12 mouse cellular contexts compared by ENCODE assay signal in genomic region chr4:141426796-141427745, GRCm38 (mm10). TPM values are rescaled to one million over a fixed set of nuclear protein-coding genes. Genes with fewer than 3 reads are reported as not detected.
A peak's percentile ranks its signal among the peaks of the same experiment; 100 is the strongest.
DNase-seq lines count a peak whose midpoint lies in the region; ATAC-seq lines count a peak whose summit lies in the region.
"Had no signal": no experiment of that assay in that cellular context is flagged by ENCODE, and none has a peak within 500 bp of the region (broad histone marks: within the 10 kb centered on the region; RNA-seq: fewer than 3 reads in every experiment).

No protein-coding gene starts in this region.

- H3K9me3 ChIP-seq in hindbrain, embryonic 15.5 days = no peaks in the 10 kb centered on the region
- no peaks in the 10 kb centered on the region for H3K9me3 ChIP-seq in hindbrain, embryonic 11.5 days (ENCODE audit: control insufficient read depth, low read length)
- no peaks in the 10 kb centered on the region for H3K9me3 ChIP-seq in neural tube, embryonic 15.5 days (replicated peaks)
- no peaks in the 10 kb centered on the region for H3K9me3 ChIP-seq in heart, embryonic 14.5 days (ENCODE audit: control insufficient read depth, low read length)

- H3K9ac ChIP-seq in hindbrain, embryonic 15.5 days = no peak overlapping the region
- H3K9ac ChIP-seq in hindbrain, embryonic 11.5 days (ENCODE audit: low read depth, low read length) = no peak overlapping the region
- H3K9ac ChIP-seq in neural tube, embryonic 15.5 days (replicated peaks) = no peak overlapping the region
- H3K9ac ChIP-seq in heart, embryonic 14.5 days (ENCODE audit: low read length) = peak overlapping the region; percentile 95

- 0 out of 2 replicates have a peak, but pooled peaks cover 6% of the 10 kb centered on the region for H3K27me3 ChIP-seq in hindbrain, embryonic 15.5 days
- H3K27me3 ChIP-seq in hindbrain, embryonic 11.5 days (ENCODE audit: control insufficient read depth, insufficient read depth, low read length) = no peaks in the 10 kb centered on the region
- peaks cover 8% of the 10 kb centered on the region; the same call in 1 of the 2 replicates for H3K27me3 ChIP-seq in neural tube, embryonic 15.5 days (replicated peaks)
- no peaks in the 10 kb centered on the region for H3K27me3 ChIP-seq in heart, embryonic 14.5 days (ENCODE audit: control insufficient read depth, insufficient read depth, low read length)

- H3K36me3 ChIP-seq in hindbrain, embryonic 15.5 days = no peaks in the 10 kb centered on the region
- no peaks in the 10 kb centered on the region for H3K36me3 ChIP-seq in hindbrain, embryonic 11.5 days (ENCODE audit: control insufficient read depth, insufficient read depth, low read length)
- no peaks in the 10 kb centered on the region for H3K36me3 ChIP-seq in neural tube, embryonic 15.5 days
- peaks cover 28% of the 10 kb centered on the region for H3K36me3 ChIP-seq in heart, embryonic 14.5 days (ENCODE audit: control insufficient read depth, insufficient read depth, low read length)

- DNase-seq in hindbrain, embryonic 11.5 days (ENCODE audit: low spot score) = no peak
- no peak for DNase-seq in neural tube, embryonic 10.5 days (ENCODE audit: extremely low spot score, low spot score)
- no peak for DNase-seq in urinary bladder, postnatal 10 days (ENCODE audit: low spot score)
- DNase-seq: adrenal gland, adult 2 months; cerebellum, adult 2 months; kidney, postnatal 4 days had no signal

- WGBS in hindbrain, embryonic 15.5 days = 82% methylated on average over 10 of the region's 10 CpGs
- WGBS in hindbrain, embryonic 11.5 days = 79% methylated on average over 10 of the region's 10 CpGs
- 83% methylated on average over 10 of the region's 10 CpGs for WGBS in neural tube, embryonic 15.5 days
- 52% methylated on average over 10 of the region's 10 CpGs for WGBS in heart, embryonic 14.5 days

- peak overlapping the region; percentile 80 for H3K4me2 ChIP-seq in hindbrain, embryonic 15.5 days
- no peak overlapping the region for H3K4me2 ChIP-seq in hindbrain, embryonic 11.5 days (replicated peaks; ENCODE audit: low read depth, low read length)
- H3K4me2 ChIP-seq in neural tube, embryonic 15.5 days = peak overlapping the region; percentile 86; the same call in 1 of the 2 replicates
- peak overlapping the region; percentile 93 for H3K4me2 ChIP-seq in heart, embryonic 14.5 days (ENCODE audit: low read length)

- ATAC-seq in hindbrain, embryonic 15.5 days (ENCODE audit: low FRiP score, low read depth) = no peak
- no peak for ATAC-seq in hindbrain, embryonic 11.5 days (ENCODE audit: low FRiP score)
- no peak for ATAC-seq in neural tube, embryonic 15.5 days (ENCODE audit: low FRiP score)
- no peak for ATAC-seq in heart, embryonic 14.5 days (ENCODE audit: insufficient number of reproducible peaks, insufficient read depth, low FRiP score, low read depth)
- no peak for ATAC-seq in cerebellum, adult (ENCODE audit: insufficient number of reproducible peaks, low FRiP score, low TSS enrichment)

- peaks cover 12% of the 10 kb centered on the region for H3K4me1 ChIP-seq in hindbrain, embryonic 15.5 days (replicated peaks)
- H3K4me1 ChIP-seq in hindbrain, embryonic 11.5 days (replicated peaks; ENCODE audit: control insufficient read depth, insufficient read depth, low read length) = peaks cover 4% of the 10 kb centered on the region; the same call in 1 of the 2 replicates
- H3K4me1 ChIP-seq in neural tube, embryonic 15.5 days = peaks cover 20% of the 10 kb centered on the region
- peaks cover 16 to 31% of the 10 kb centered on the region in 2 experiments for H3K4me1 ChIP-seq in heart, embryonic 14.5 days (ENCODE audit: control insufficient read depth in 2 of 2, insufficient read depth in 2 of 2, low read length in 2 of 2)

- H3K4me3 ChIP-seq in hindbrain, embryonic 15.5 days = 0 out of 2 replicates have a peak overlapping the region, but pooled peaks have one; percentile 47
- no peak overlapping the region for H3K4me3 ChIP-seq in hindbrain, embryonic 11.5 days (ENCODE audit: low read depth, low read length)
- H3K4me3 ChIP-seq in neural tube, embryonic 15.5 days (replicated peaks) = no peak overlapping the region
- peak overlapping the region; percentile 13 to 62; a peak in 2 of 4 replicates for H3K4me3 ChIP-seq in heart, embryonic 14.5 days (ENCODE audit: control insufficient read depth in 1 of 2, insufficient read depth in 1 of 2, low read depth in 1 of 2, low read length in 2 of 2)

- H3K27ac ChIP-seq in hindbrain, embryonic 15.5 days (replicated peaks) = 0 out of 2 replicates have a peak overlapping the region, but pooled peaks have one; percentile 19
- H3K27ac ChIP-seq in hindbrain, embryonic 11.5 days (ENCODE audit: low read depth, low read length) = no peak overlapping the region
- H3K27ac ChIP-seq in neural tube, embryonic 15.5 days (replicated peaks) = no peak overlapping the region
- peak overlapping the region; percentile 82 to 97 for H3K27ac ChIP-seq in heart, embryonic 14.5 days (replicated peaks in 1 of 2; ENCODE audit: control insufficient read depth in 1 of 2, insufficient read depth in 1 of 2, low read depth in 2 of 2, low read length in 2 of 2)

RNA-seq across cellular contexts. Expression of gene Hspb7, which starts 6.5 kb away (rescaled TPM):
- not detected in 2 replicates for polyA plus RNA-seq in hindbrain, embryonic 15.5 days (2015; fragmentation: Nextera tagmentation; extraction: Ambion mirVana)
- polyA plus RNA-seq in hindbrain, embryonic 11.5 days (2014; fragmentation: Nextera tagmentation; extraction: Ambion mirVana) = not detected in 2 replicates
- 0.31 and 1.0 TPM in 2 replicates for polyA plus RNA-seq in neural tube, embryonic 15.5 days (2015; fragmentation: Nextera tagmentation; extraction: Ambion mirVana)
- polyA plus RNA-seq in heart, embryonic 14.5 days (2014; fragmentation: Nextera tagmentation; extraction: Ambion mirVana) = 172 and 266 TPM in 2 replicates

RNA-seq across cellular contexts. Expression of gene Srarp, which starts 8.8 kb away (rescaled TPM):
- 0.39 TPM in 1 of 2 replicates, not detected in the other for polyA plus RNA-seq in hindbrain, embryonic 15.5 days (2015; fragmentation: Nextera tagmentation; extraction: Ambion mirVana)
- polyA plus RNA-seq in hindbrain, embryonic 11.5 days (2014; fragmentation: Nextera tagmentation; extraction: Ambion mirVana) = not detected in 2 replicates
- 0.27 and 0.58 TPM in 2 replicates for polyA plus RNA-seq in neural tube, embryonic 15.5 days (2015; fragmentation: Nextera tagmentation; extraction: Ambion mirVana)
- not detected in 2 replicates for polyA plus RNA-seq in heart, embryonic 14.5 days (2014; fragmentation: Nextera tagmentation; extraction: Ambion mirVana)
- polyA plus RNA-seq: liver, adult 2 months had no signal

RNA-seq across cellular contexts. Expression of gene Clcnkb, which starts 11.3 kb away (rescaled TPM):
- not detected in 2 replicates for polyA plus RNA-seq in hindbrain, embryonic 15.5 days (2015; fragmentation: Nextera tagmentation; extraction: Ambion mirVana)
- polyA plus RNA-seq in hindbrain, embryonic 11.5 days (2014; fragmentation: Nextera tagmentation; extraction: Ambion mirVana) = not detected in 2 replicates
- 0.27 TPM in 1 of 2 replicates, not detected in the other for polyA plus RNA-seq in neural tube, embryonic 15.5 days (2015; fragmentation: Nextera tagmentation; extraction: Ambion mirVana)
- polyA plus RNA-seq in heart, embryonic 14.5 days (2014; fragmentation: Nextera tagmentation; extraction: Ambion mirVana) = 0.26 and 1.1 TPM in 2 replicates
- polyA plus RNA-seq: adrenal gland, adult 2 months; cerebellum, adult 2 months; liver, adult 2 months; neural tube, embryonic 14.5 days had no signal

RNA-seq across cellular contexts. Expression of gene Zbtb17, which starts 17.4 kb away (rescaled TPM):
- 39.7 and 42.7 TPM in 2 replicates for polyA plus RNA-seq in hindbrain, embryonic 15.5 days (2015; fragmentation: Nextera tagmentation; extraction: Ambion mirVana)
- polyA plus RNA-seq in hindbrain, embryonic 11.5 days (2014; fragmentation: Nextera tagmentation; extraction: Ambion mirVana) = 38.9 and 40.4 TPM in 2 replicates
- polyA plus RNA-seq in neural tube, embryonic 15.5 days (2015; fragmentation: Nextera tagmentation; extraction: Ambion mirVana) = 34.8 and 34.9 TPM in 2 replicates
- polyA plus RNA-seq in heart, embryonic 14.5 days (2014; fragmentation: Nextera tagmentation; extraction: Ambion mirVana) = 16.2 and 18.8 TPM in 2 replicates

RNA-seq across cellular contexts. Expression of gene Clcnka, which starts 28.5 kb away (rescaled TPM):
- 0.52 and 0.65 TPM in 2 replicates for polyA plus RNA-seq in hindbrain, embryonic 15.5 days (2015; fragmentation: Nextera tagmentation; extraction: Ambion mirVana)
- polyA plus RNA-seq in hindbrain, embryonic 11.5 days (2014; fragmentation: Nextera tagmentation; extraction: Ambion mirVana) = 0.22 and 0.33 TPM in 2 replicates
- 0.33 TPM in 1 of 2 replicates, not detected in the other for polyA plus RNA-seq in neural tube, embryonic 15.5 days (2015; fragmentation: Nextera tagmentation; extraction: Ambion mirVana)
- polyA plus RNA-seq in heart, embryonic 14.5 days (2014; fragmentation: Nextera tagmentation; extraction: Ambion mirVana) = not detected in 2 replicates
- polyA plus RNA-seq: cerebellum, adult 2 months had no signal

Comparison
In these comparisons a context has a peak if more than half of its experiments do, and no peak if none do; other contexts are left out.
1. H3K27ac ChIP-seq: peak in hindbrain, embryonic 15.5 days (single experiment) and heart, embryonic 14.5 days (2 of 2); none in hindbrain, embryonic 11.5 days (single experiment) and neural tube, embryonic 15.5 days (single experiment).
2. H3K4me3 ChIP-seq: peak in hindbrain, embryonic 15.5 days (single experiment) and heart, embryonic 14.5 days (2 of 2); none in hindbrain, embryonic 11.5 days (single experiment) and neural tube, embryonic 15.5 days (single experiment).
3. RNA of gene Hspb7, which starts 6.5 kb away (polyA plus RNA-seq): 172 to 266 TPM in heart, embryonic 14.5 days; 0.31 to 1.0 TPM in neural tube, embryonic 15.5 days, not detected in hindbrain, embryonic 15.5 days and not detected in hindbrain, embryonic 11.5 days; every median in the first group is over 10 times any median in the second.